Mouse (Mus musculus) mammary gland, adult 2 months (tissue): ENCODE data around the gene Chrm2. TPM values are rescaled to one million over a fixed set of nuclear protein-coding genes. Genes with fewer than 3 reads are reported as not detected.

ENCODE experiments used
- polyA plus RNA-seq: library from polyadenylated mRNA; depleted of rRNA; stranded (reverse); fragments of >200 nt; gene quantifications from 2 replicates; pipeline ENCODE4 v1.2.3, GENCODE M21; 2012; ENCODE audit warnings: low replicate concordance; rRNA removed

The Chrm2 gene
- 0.08 and 0.19 TPM in 2 replicates for polyA plus RNA-seq

DNA sequence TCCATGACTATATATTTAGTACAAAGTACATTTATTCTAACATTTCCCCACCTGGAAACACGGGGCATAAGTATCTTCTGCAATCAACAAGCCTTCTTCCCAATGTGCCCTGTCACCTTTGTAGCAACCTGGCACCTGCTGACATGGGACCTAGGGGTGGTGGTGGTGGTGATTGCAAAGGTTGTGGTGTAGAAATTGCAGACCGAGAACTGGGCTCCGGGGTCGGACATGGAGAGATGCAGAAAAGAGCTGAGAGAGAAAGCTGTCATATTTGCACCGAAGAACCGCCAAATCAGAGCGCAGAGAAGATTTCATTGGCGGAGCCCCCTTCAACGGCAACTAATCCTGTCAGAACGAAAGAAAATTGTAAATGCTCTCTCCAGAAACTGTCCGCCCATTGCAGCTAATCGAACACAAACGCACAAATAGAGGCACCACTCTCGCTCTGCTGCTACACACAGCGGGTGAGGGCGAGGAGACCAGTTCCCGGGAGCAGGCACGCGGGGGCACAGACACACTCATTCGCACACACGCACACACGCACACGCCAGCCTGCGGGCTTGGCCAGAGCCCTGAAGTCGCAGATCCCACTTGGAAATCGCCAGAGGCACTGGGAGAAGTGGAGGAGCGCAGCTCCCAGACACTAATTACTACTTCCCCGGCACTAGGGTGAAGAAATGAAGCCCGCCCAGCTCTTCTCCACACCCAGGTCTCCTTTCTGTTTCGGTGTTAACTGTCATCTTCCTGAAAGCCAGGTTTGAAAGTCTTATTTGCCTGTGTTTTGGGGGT, at the start of gene Chrm2:
TSS of gene Chrm2 (plus strand) at position 473 of the 789 bp plus-strand sequence.

